Mouse (Mus musculus) lung, adult 2 months (tissue): Measurements from ENCODE around the gene Crip1. TPM values are rescaled to one million over a fixed set of nuclear protein-coding genes. Genes with fewer than 3 reads are reported as not detected.

ENCODE experiments used
- DNase-seq: peaks from one replicate; pipeline ENCODE4 v3.0.0; 2022
- H3K4me1 ChIP-seq: fragments of 200-500 bp; 2 replicates; pipeline ENCODE4 v1.6.1; 2011; ENCODE audit warnings: low read length; ENCODE audit not compliant: control insufficient read depth, insufficient read depth
- H3K4me3 ChIP-seq: fragments of 200-500 bp; replicated peaks from 2 replicates; pipeline ENCODE3; 2011; ENCODE audit warnings: low read depth, mild to moderate bottlenecking, control low read depth, low read length; ENCODE audit errors: extremely low read depth
- CTCF ChIP-seq: fragments of 200-500 bp; IDR thresholded peaks from 2 replicates; pipeline ENCODE4 v1.5.1; 2011; ENCODE audit warnings: mild to moderate bottlenecking, low read length, control low read depth; ENCODE audit not compliant: insufficient read depth
- POLR2A ChIP-seq: fragments of 200-500 bp; IDR thresholded peaks from 2 replicates; pipeline ENCODE4 v1.6.1; 2011; ENCODE audit warnings: low read depth, mild to moderate bottlenecking, control low read depth, low read length, borderline replicate concordance; ENCODE audit errors: extremely low read depth
- WGBS: fragments of 180-500 bp; shearing (Covaris S2); methylation state at CpG from one replicate; pipeline ENCODE4 v1.1.7; 2018; 5-methylcytosine and 5-hydroxymethylcytosine counted together
- polyA plus RNA-seq: library from polyadenylated mRNA; depleted of rRNA; stranded (reverse); fragments of >200 nt; gene quantifications from 2 replicates; pipeline ENCODE4 v1.2.3, GENCODE M21; 2012

The Crip1 gene
- polyA plus RNA-seq, 1 experiment, result 1,492 TPM

DNA sequence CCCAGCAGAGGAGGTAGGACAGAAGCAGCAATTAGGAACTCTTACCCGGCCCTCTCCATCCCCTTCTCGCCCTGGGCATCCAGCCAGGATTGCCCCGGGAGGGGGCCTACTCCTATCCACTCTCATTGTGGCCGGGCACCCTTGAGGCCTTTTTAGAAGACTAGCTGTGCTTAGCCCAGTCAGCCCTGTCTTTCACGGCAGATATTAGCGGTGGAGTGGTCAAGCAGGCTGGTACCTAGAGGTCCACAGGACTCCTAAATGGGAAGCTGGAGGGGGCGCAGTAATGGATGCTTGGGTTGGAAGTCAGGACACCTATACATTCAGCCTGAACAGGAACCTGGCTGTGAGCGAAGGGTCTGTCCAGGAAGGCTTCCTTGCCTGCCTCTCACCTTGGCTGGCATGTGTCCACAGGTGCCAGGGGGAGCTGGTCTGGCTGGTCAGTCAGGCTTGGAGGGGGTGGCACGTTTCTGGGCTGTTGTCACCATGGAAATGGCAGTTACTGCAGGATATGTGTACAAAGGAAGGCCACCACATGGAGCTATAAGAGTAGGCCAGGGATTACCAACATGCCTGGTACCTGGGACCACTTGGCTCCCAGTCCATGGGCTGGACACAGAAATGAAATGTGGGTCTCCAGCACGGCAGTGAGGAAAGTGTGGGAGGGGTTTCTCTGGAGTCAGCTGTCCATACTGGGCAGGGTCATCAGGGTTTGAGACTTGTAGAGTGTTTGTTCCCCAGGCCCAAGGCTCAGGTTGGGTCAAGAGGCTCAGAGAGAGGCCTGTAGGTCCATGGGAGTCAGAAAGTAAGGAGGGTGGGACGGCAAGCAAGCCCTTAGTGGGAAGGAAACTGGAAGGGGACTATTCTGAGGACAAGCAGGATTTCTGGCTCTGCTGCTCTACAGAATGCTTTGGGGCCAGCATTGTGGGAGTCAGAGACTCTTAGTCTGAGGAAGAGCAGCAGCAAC, 6.9 kb upstream of the Crip1 start:
- DNase-seq, result peak; percentile 79
- Histone ChIP-seq H3K4me1 (peaks cover 19% of the 10 kb centered on the region), H3K4me3 (no peak overlapping the region)
- 54% methylated on average over 11 of the region's 11 CpGs for WGBS
- TF ChIP-seq CTCF (no peak), POLR2A (0 out of 2 replicates have a peak, but pooled peaks have one; percentile 21)

DNA sequence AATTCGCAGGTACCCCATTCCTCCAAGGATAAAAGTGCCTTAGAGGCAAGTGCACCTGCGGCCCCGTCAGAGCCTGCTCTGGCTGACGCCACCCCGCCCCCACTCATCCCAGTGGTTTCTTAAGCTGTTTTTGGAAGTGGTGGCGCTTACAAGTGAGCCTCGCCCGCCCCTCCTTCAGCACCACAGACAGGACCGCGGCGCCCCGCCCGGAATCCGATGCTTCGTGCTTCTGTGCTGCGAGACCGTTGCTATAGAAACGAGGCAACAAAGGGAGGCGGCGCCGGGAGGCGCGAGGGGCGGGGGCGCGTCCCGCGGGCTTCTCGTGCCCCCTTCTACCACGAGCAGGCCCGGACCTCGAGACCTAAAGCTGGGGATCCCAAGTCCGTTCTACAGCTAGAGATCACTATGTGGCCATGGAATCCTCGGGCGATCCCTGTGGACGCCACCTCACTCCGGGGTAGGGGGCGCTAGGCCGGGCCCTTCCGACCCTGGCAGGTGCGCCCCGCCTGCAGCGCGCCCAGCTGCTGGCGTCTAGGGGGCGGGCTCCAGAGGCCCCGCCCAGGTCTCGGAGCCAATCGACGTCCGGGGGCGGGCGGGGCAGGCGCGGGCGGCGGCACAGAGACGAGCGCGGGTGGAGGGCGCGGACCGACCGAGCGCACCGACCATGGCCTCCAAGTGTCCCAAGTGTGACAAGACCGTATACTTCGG, 6.1 kb upstream of the Crip1 start, which contains the start of gene Crip2:
Gene Crip2 (plus strand): TSS at position 329 of the 708 bp plus-strand sequence.
- WGBS, result 1% methylated on average over 67 of the region's 68 CpGs
- peaks cover 21% of the 10 kb centered on the region for H3K4me1 ChIP-seq
- H3K4me3 ChIP-seq, result peak within 1 kb of the TSS; percentile 87
- DNase-seq, result peak; percentile 94
- peak; percentile 96 for TF ChIP-seq POLR2A
- TF ChIP-seq CTCF, result no peak

DNA sequence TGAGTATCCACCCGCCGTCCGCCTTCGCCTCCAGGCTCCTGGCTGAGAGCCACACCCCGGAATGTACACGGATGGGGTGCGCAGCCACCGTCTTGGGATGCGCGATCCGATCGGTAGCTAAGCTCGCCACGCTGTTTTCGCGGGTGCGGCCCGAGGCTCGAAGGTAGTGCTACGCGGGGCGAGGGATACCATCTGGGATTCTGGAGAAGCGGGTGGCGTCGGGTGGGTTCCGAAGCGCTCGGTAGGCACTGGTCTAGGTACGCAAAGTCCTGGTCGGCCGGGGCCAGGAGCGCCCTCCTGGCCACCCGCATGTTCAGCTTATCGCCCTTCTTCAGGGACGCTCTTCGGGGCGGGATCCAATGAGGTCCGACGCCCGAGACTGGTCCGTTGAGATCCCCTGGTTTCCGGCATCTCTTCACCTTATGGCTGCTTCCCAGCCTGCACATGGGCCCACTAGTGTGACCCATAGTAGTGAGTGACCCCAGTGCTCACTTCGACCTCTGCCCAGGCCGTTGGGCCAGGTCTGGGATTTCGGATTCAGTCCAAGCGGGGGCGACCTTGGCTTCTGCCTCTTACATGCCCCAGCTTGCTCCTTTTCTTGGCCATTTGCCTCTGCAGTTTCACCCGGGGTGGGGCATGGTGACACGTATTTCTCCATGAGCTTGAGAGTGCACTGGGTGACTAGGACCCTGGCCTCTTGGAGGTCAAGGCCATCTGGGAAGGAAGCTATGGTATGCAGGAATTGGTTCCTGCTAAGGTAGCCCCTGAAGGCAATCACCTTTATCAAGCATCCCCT, 5.3 kb upstream of the Crip1 start:
- WGBS, result 2% methylated on average over 49 of the region's 49 CpGs
- DNase-seq, result peak; percentile 68
- H3K4me1 ChIP-seq, result peaks cover 25% of the 10 kb centered on the region
- peak overlapping the region; percentile 78 for H3K4me3 ChIP-seq
- no peak for TF ChIP-seq CTCF
- no peak; the same call in 1 of the 2 replicates for TF ChIP-seq POLR2A

DNA sequence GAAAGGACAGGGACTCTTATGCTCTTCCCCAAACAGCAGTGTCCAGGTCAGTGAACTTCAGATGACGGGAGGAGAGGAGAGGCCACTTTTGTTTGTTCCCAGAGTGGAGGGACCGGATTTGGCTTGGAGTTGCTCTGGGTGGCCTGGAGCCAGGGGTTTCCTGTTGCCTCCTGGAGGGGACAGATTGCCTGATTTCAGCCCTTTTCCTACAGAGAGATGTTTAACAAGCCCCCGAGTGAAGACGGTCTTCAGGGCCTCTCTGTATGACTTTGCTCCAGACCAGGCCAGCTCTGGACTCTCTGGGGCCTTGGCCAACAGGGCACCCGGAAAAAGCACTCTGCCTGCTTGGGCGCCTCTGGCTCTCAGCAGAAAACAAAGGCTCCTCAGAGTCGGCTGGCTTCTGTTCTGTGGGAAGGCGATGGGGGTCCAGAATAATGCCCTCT, 4.6 kb upstream of the Crip1 start:
- TF ChIP-seq POLR2A, result peak; percentile 51; the same call in 1 of the 2 replicates
- TF ChIP-seq CTCF, result no peak
- WGBS, result 17% methylated on average over 8 of the region's 8 CpGs
- peak; percentile 72 for DNase-seq
- Histone ChIP-seq H3K4me3 (peak overlapping the region; percentile 78), H3K4me1 (peaks cover 33% of the 10 kb centered on the region)

DNA sequence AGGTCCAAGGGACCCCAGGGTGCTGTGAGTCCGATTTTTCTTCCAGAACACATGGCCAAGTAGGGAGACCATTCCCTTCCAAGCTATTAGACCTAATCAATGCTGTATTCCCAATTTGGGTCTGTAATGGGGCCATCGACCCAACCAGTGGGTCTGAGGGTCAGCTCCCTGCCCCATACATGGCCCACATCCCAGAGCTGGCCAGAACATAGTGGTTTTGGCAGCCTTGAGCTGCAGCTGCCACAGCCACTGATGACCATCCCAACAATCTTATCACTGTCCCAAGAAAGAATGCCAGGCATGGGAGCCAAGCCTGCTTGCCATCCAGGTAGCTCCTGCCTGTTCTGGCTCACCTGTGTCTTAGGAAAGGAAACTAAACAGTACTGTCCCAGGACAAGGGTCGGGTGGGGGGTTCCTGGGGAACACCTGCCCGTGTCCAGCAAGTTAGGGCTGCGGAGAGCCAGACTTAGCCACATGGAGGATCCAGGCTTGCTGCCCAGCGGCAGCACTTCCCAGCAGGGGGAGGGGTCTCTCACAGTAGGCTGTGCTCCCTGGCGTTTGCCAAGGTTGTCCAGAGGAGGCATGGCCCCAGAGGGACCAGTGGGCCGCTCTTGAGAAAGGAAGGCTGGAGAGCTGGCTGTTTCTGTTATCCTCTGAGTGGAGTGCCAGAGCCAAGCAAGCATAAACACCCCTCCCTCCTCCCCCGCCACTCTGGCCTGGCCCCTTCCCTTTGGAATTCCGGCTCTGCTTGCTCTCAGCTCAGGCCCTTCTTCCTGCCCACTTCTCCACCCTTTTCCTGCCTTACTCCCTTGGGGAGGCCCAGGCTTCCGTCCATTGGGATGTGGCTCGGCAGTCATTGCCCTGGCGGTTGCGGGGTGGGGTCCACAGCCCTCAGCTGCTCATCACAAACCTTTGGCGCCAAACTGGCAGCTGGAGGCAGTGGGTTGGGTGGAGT, 3.8 kb upstream of the Crip1 start:
- Histone ChIP-seq H3K4me1 (peaks cover 40% of the 10 kb centered on the region), H3K4me3 (peak overlapping the region; percentile 78)
- 9% methylated on average over 15 of the region's 15 CpGs for WGBS
- TF ChIP-seq POLR2A (peak; percentile 66), CTCF (no peak)
- DNase-seq, result peak; percentile 83

DNA sequence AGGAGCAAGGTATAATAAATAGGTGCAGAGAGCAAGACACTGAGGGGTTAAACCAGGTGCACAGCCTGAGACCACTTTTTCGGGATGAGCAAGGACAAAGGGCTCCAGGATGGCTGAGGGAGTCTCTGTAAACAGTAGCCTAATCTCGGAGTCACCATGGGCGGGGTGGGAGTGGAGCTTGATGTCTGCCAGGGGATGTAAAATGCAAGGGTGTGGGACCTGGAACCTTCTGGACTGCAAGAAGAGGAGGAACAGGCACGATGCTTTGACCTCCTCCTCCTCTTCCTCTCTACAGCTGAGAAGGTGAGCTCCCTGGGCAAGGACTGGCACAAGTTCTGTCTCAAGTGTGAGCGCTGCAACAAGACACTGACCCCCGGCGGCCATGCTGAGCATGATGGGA, 3.0 kb upstream of the Crip1 start:
- H3K4me1 ChIP-seq, result peaks cover 43% of the 10 kb centered on the region
- DNase-seq, result peak; percentile 51
- 20% methylated on average over 7 of the region's 7 CpGs for WGBS
- peak overlapping the region; percentile 64 for H3K4me3 ChIP-seq
- TF ChIP-seq CTCF (no peak), POLR2A (no peak)

DNA sequence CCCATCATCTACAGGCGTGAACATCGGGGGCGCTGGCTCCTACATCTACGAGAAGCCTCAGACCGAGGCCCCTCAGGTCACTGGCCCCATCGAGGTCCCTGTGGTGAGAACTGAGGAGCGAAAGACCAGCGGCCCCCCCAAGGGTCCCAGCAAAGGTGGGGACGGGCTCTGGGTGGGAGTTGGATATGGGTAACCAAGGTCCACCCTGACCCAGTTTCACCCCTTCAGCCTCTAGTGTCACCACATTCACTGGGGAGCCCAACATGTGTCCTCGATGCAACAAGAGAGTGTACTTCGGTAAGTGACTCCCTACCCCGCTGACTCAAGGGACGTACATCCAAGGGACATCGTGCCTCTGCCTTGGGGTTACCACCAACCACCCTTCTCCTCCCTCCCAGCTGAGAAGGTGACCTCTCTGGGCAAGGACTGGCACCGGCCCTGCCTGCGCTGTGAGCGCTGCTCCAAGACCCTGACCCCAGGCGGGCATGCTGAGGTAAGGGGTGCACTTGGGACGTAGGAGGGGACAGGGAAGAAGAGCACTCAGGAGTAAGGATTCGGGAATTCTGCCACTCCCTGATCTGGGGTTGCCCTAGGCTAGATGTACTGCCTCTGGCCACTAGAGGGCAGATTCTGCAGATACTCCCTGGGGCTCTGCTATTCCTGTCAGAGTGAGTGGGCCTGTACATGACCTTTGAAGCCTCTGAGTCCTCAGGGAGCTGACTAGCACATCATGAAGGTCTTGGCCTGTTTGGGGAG, 1.9 kb upstream of the Crip1 start:
- peak; percentile 83 for TF ChIP-seq CTCF
- no peak; the same call in 1 of the 2 replicates for TF ChIP-seq POLR2A
- WGBS, result 63% methylated on average over 20 of the region's 20 CpGs
- H3K4me1 ChIP-seq, result peaks cover 50% of the 10 kb centered on the region

DNA sequence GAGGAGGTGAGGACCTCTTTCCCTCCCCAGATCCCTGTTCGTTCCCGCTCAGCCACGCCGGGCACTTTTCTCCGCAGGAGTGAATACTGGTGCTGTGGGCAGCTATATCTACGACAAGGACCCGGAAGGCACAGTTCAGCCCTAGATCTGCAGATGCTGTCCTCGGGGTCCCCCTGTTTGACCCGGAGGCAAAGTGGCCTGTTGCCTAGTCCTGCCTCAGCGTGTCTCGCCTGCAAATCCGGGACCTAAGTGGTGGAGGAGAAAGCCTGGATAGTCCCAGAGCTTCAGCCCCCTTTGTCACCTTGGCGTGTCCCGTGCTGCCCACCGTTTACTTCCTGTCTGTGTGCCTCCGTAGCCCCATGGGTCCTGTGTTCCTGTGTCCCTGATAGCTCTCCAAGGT, 1.2 kb upstream of the Crip1 start:
- TF ChIP-seq CTCF (no peak), POLR2A (0 out of 2 replicates have a peak, but pooled peaks have one; percentile 6)
- H3K4me3 ChIP-seq, result no peak overlapping the region
- 77% methylated on average over 16 of the region's 16 CpGs for WGBS
- peaks cover 52% of the 10 kb centered on the region for H3K4me1 ChIP-seq
- no peak for DNase-seq

More for the DNA sequence above, 1.9 kb upstream of the Crip1 start:
- H3K4me3 ChIP-seq, result no peak overlapping the region
- DNase-seq, result peak; percentile 59
